Mouse (Mus musculus): ENCODE data around the gene C4b. TPM values are rescaled to one million over a fixed set of nuclear protein-coding genes. Genes with fewer than 3 reads are reported as not detected.
"Not testable (repeated sequence)": the region's sequence is repeated elsewhere in the genome, so short reads cannot be mapped to it uniquely, and the experiment has no call there.

The C4b gene
- polyA plus RNA-seq, 1 experiment from 2014 or later: 0.09 TPM

DNA sequence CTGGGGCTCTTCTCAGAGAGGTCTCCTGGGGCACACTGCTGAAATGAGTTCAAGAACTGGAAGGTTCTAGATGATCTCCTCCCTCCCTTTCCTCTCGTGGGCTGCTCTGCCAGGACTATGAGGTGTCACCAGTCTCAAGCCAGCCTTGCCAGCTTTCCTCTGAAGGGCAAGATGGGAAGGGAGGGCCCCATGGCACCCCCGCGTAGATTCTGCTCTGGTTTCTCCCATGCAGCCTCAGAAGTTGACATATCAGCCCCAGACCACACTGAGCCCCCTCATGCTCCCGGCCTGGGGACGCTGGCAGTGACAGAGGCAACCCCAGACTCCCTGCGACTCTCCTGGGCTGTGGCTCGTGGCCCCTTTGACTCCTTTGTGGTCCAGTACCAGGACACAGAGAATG lies 28.2 kb downstream of the C4b start:
- ATAC-seq (ENCODE audit: low FRiP score, low TSS enrichment); H3K4me2 ChIP-seq (ENCODE audit: low read length); H3K4me3 ChIP-seq (replicated peaks; ENCODE audit: low read depth, low read length); H3K9me3 ChIP-seq (ENCODE audit: control insufficient read depth, low read length); H3K9ac ChIP-seq (replicated peaks; ENCODE audit: low read length); DNase-seq; H3K27ac ChIP-seq (replicated peaks; ENCODE audit: low read depth, low read length); H3K27me3 ChIP-seq (ENCODE audit: control insufficient read depth, insufficient read depth, low read length); H3K36me3 ChIP-seq (ENCODE audit: control insufficient read depth, insufficient read depth, low read length); H3K4me1 ChIP-seq (ENCODE audit: control insufficient read depth, insufficient read depth, low read length): not testable (repeated sequence)
- WGBS: 94% methylated on average over 6 of the region's 7 CpGs

DNA sequence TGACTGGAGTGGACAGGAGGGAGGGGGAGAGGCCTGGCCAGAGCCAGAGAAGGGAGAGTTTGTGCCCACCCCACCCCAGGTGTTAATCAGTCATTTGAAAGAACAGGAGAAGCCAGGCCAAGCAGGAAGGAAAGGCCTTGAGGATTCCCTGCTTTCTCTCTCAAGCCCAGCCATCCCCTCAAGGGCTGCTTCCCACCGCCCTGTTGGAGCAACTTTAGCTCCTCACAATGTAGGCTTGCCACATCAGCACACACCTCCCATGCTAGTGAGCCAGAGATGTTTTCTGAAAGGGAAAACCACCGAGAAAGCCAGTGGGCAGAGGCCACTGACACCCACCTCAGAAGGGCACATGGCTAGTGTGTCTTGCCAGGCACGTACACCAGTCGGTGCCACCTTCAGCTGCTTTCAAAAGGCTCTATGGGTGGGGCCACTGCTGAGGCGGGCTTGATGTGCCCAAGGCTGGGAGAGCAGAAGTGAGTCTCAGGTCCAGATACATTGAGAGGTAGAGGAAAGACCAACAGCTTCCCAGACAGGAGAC lies 28.7 kb downstream of the C4b start:
- ATAC-seq (ENCODE audit: low FRiP score, low TSS enrichment): not testable (repeated sequence)

DNA sequence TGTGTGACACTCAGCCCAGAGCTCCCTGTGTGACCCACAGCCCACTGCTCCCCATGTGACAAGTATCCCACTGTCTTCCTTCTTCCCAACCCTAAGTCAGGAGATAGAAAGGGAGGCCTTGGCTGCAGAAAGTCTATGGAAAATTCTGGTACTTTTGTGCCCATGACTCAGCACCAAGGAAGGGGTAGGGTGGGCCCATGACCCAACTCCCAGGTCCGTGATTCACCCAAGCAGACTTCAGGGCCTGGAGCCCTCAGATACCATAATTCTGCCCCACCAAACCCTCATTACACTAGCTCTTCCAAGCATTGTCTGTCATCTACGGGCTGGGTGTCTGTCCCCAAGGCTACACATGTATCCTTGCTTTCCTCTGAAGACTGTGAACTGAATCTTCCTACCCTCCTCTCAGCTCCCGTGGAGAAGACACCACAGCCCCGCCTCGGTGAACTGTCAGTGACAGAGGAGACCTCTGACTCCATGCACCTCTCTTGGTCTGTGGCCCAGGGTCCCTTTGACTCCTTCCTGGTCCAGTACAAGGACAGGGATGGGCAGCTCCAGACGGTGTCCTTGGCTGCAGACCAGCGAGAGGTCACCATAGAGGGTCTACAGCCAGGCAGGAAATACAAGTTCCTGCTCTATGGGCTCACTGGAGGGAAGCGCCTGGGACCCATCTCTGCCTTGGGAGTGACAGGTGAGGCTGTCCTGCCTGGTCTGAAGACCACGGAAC lies 29.3 kb downstream of the C4b start:
- not testable (repeated sequence) for H3K27me3 ChIP-seq (ENCODE audit: control insufficient read depth, insufficient read depth, low read length); H3K4me2 ChIP-seq (ENCODE audit: low read length); H3K9ac ChIP-seq (replicated peaks; ENCODE audit: low read length); H3K4me1 ChIP-seq (ENCODE audit: control insufficient read depth, insufficient read depth, low read length); H3K4me3 ChIP-seq (replicated peaks; ENCODE audit: low read depth, low read length); H3K27ac ChIP-seq (replicated peaks; ENCODE audit: low read depth, low read length); H3K9me3 ChIP-seq (ENCODE audit: control insufficient read depth, low read length); ATAC-seq (ENCODE audit: low FRiP score, low TSS enrichment); H3K36me3 ChIP-seq (ENCODE audit: control insufficient read depth, insufficient read depth, low read length); DNase-seq
- WGBS: 86% methylated on average over 9 of the region's 9 CpGs

More for the DNA sequence above, 28.7 kb downstream of the C4b start:
- H3K4me2 ChIP-seq (ENCODE audit: low read length); DNase-seq; H3K36me3 ChIP-seq (ENCODE audit: control insufficient read depth, insufficient read depth, low read length); H3K4me3 ChIP-seq (replicated peaks; ENCODE audit: low read depth, low read length); H3K9me3 ChIP-seq (ENCODE audit: control insufficient read depth, low read length); H3K27me3 ChIP-seq (ENCODE audit: control insufficient read depth, insufficient read depth, low read length); H3K27ac ChIP-seq (replicated peaks; ENCODE audit: low read depth, low read length); H3K4me1 ChIP-seq (ENCODE audit: control insufficient read depth, insufficient read depth, low read length); H3K9ac ChIP-seq (replicated peaks; ENCODE audit: low read length): not testable (repeated sequence)
- 82% methylated on average over 5 of the region's 5 CpGs for WGBS

DNA sequence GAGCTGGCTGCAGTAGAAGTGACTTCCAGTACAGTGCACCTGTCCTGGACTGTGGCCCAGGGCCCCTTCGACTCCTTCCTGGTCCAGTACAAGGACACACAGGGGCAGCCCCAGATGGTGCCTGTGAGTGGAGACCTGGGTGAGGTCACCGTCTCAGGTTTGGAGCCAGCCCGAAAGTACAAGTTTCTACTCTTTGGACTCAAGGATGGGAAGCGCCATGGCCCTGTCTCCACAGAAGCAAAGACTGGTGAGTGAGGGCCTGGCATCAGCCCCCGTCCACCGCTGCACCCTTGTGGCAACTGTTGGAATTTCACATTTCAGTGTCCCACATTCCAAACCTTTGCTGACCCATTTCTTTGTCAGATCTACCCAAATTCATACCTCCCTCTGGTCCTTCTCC lies 30.7 kb downstream of the C4b start:
- H3K4me2 ChIP-seq (ENCODE audit: low read length): no peak overlapping the region
- H3K9ac ChIP-seq (replicated peaks; ENCODE audit: low read length): no peak overlapping the region
- no peaks in the 10 kb centered on the region for H3K27me3 ChIP-seq (ENCODE audit: control insufficient read depth, insufficient read depth, low read length)
- peak; percentile 63 for DNase-seq
- WGBS: 52% methylated on average over 6 of the region's 6 CpGs
- H3K4me1 ChIP-seq (ENCODE audit: control insufficient read depth, insufficient read depth, low read length): no peaks in the 10 kb centered on the region
- H3K4me3 ChIP-seq (replicated peaks; ENCODE audit: low read depth, low read length): no peak overlapping the region
- no peak overlapping the region for H3K27ac ChIP-seq (replicated peaks; ENCODE audit: low read depth, low read length)
- no peak for ATAC-seq (ENCODE audit: low FRiP score, low TSS enrichment)
- no peaks in the 10 kb centered on the region for H3K9me3 ChIP-seq (ENCODE audit: control insufficient read depth, low read length)
- no peaks in the 10 kb centered on the region for H3K36me3 ChIP-seq (ENCODE audit: control insufficient read depth, insufficient read depth, low read length)

DNA sequence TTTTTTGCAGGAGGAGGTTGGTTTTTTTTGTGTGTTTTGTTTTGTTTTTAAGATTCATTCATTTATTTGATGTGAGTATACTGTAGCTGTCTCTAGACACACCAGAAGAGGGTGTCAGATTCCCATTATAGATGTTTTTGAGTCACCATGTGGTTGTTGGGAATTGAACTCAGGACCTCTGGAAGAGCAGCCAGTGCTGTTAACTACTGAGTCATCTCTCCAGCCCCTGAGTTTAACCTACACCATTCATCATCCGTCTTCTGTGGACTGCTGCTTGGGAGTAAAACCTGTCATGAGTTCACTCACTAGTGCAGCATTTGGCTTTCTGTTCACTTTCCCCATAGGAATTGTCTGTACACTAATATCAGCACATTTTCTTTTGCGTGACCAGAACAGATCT lies 37.2 kb downstream of the C4b start:
- H3K9ac ChIP-seq (replicated peaks; ENCODE audit: low read length); H3K4me3 ChIP-seq (replicated peaks; ENCODE audit: low read depth, low read length); DNase-seq; H3K27me3 ChIP-seq (ENCODE audit: control insufficient read depth, insufficient read depth, low read length); H3K4me2 ChIP-seq (ENCODE audit: low read length); H3K9me3 ChIP-seq (ENCODE audit: control insufficient read depth, low read length); H3K4me1 ChIP-seq (ENCODE audit: control insufficient read depth, insufficient read depth, low read length); ATAC-seq (ENCODE audit: low FRiP score, low TSS enrichment); H3K27ac ChIP-seq (replicated peaks; ENCODE audit: low read depth, low read length); H3K36me3 ChIP-seq (ENCODE audit: control insufficient read depth, insufficient read depth, low read length): not testable (repeated sequence)
- 85% methylated on average over 2 of the region's 2 CpGs for WGBS

DNA sequence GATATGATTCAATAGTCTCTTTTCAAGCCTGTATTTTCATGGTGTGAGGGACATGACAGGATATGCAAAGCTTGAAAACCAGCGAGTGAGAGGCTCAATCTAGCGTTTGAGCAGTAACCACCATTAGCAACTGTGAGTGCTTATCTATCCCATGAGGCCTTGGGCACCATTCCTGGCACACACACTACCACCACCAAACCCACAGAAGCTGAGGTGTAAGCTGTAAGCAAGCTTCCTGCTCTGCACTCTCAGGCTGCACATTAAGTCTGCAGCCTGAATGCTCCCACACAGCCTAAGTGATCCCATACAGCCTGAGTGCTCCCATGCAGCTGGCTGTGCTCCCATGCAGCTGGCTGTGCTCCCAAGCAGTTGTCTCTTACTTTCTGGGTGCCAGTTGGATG lies 43.0 kb downstream of the C4b start:
- H3K9me3 ChIP-seq (ENCODE audit: control insufficient read depth, low read length): no peaks in the 10 kb centered on the region; the same call in 1 of the 2 replicates
- WGBS: 72% methylated on average over 2 of the region's 2 CpGs
- H3K27ac ChIP-seq (replicated peaks; ENCODE audit: low read depth, low read length): no peak overlapping the region
- H3K4me1 ChIP-seq (ENCODE audit: control insufficient read depth, insufficient read depth, low read length): no peaks in the 10 kb centered on the region
- DNase-seq: no peak
- no peaks in the 10 kb centered on the region for H3K36me3 ChIP-seq (ENCODE audit: control insufficient read depth, insufficient read depth, low read length)
- no peak overlapping the region for H3K4me2 ChIP-seq (ENCODE audit: low read length)
- no peak overlapping the region for H3K4me3 ChIP-seq (replicated peaks; ENCODE audit: low read depth, low read length)
- H3K9ac ChIP-seq (replicated peaks; ENCODE audit: low read length): no peak overlapping the region
- H3K27me3 ChIP-seq (ENCODE audit: control insufficient read depth, insufficient read depth, low read length): no peaks in the 10 kb centered on the region
- ATAC-seq (ENCODE audit: low FRiP score, low TSS enrichment): no peak

DNA sequence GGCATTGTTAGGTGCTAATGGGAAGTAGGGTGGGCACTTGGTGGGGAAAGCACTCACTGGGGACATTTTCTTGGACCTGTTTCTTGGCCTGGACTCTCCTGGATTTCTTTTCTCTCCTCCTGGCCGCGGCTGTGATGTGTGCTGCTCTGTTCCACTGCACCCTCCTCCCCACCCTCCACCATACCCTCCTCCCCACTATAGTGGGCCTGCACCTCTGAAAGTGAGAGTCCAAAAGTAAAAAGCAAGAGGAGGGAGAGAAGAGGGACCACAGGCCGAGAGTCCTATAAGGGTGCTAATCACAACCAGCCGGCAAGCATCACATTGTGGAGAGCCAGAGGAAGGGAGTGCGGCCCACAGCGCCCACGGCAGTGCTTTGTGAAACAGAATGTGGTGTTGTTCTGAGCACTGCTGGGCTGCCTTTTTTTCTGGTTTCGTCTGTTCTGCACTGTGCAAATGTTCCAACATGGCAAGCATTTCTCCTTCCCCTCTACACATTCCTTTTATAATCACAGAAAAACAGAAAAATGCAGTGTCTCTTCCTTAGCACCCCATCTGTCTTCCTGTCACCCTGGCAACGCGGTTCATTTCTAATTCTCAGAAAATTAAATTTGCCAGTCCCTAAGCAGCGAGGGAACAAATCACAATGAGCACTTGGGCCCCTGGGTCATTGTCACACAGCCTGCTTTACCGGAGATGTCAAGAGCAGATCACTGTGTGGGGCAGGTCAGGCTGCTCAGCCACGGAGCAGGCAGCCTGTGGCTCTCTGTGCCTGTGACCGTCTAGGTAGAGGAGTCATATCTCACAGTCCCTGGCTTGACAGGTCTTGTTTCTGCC lies 43.9 kb downstream of the C4b start:
- Histone ChIP-seq H3K36me3 (ENCODE audit: control insufficient read depth, insufficient read depth, low read length) (no peaks in the 10 kb centered on the region), H3K27ac (replicated peaks; ENCODE audit: low read depth, low read length) (peak overlapping the region; percentile 54), H3K4me1 (ENCODE audit: control insufficient read depth, insufficient read depth, low read length) (no peaks in the 10 kb centered on the region), H3K4me3 (replicated peaks; ENCODE audit: low read depth, low read length) (no peak overlapping the region), H3K27me3 (ENCODE audit: control insufficient read depth, insufficient read depth, low read length) (no peaks in the 10 kb centered on the region), H3K4me2 (ENCODE audit: low read length) (no peak overlapping the region), H3K9ac (replicated peaks; ENCODE audit: low read length) (no peak overlapping the region), H3K9me3 (ENCODE audit: control insufficient read depth, low read length) (no peaks in the 10 kb centered on the region; the same call in 1 of the 2 replicates)
- 48% methylated on average over 14 of the region's 14 CpGs for WGBS
- ATAC-seq (ENCODE audit: low FRiP score, low TSS enrichment) (no peak), DNase-seq (peak; percentile 27)

DNA sequence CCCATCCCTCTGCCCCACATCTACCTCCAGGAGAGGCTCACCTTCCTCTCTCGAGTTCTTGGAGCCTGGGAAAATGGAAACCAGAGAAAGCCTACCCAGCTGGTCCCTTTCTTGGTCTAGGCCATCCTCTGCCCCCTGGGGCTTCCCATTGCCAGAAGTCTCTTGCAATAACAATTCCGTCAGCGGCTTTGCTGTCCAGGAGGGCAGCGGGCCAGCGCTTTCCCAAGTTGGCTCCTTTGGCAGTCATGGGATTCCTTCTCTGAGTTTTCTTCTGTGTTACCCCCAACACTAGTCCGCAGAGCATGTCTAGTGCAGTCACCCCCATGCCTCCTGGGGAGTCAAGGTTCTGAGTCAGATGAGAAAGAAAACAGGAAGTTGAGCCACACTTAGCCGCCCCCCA lies 50.8 kb downstream of the C4b start:
- no peak overlapping the region for H3K9ac ChIP-seq (replicated peaks; ENCODE audit: low read length)
- no peak overlapping the region for H3K27ac ChIP-seq (replicated peaks; ENCODE audit: low read depth, low read length)
- no peak for ATAC-seq (ENCODE audit: low FRiP score, low TSS enrichment)
- no peaks in the 10 kb centered on the region for H3K36me3 ChIP-seq (ENCODE audit: control insufficient read depth, insufficient read depth, low read length)
- H3K4me1 ChIP-seq (ENCODE audit: control insufficient read depth, insufficient read depth, low read length): no peaks in the 10 kb centered on the region
- no peaks in the 10 kb centered on the region for H3K27me3 ChIP-seq (ENCODE audit: control insufficient read depth, insufficient read depth, low read length)
- no peak overlapping the region for H3K4me3 ChIP-seq (replicated peaks; ENCODE audit: low read depth, low read length)
- H3K9me3 ChIP-seq (ENCODE audit: control insufficient read depth, low read length): no peaks in the 10 kb centered on the region
- DNase-seq: no peak
- 76% methylated on average over 7 of the region's 7 CpGs for WGBS
- no peak overlapping the region for H3K4me2 ChIP-seq (ENCODE audit: low read length)
